Mouse (Mus musculus) myocyte (in vitro differentiated cells): ENCODE results near the gene Clcn3. TPM values are rescaled to one million over a fixed set of nuclear protein-coding genes. Genes with fewer than 3 reads are reported as not detected.
"Not testable (repeated sequence)": the region's sequence is repeated elsewhere in the genome, so short reads cannot be mapped to it uniquely, and the experiment has no call there.

ENCODE experiments used
- H3K27me3 ChIP-seq: one replicate; pipeline ENCODE4 v1.6.1; 2011; ENCODE audit not compliant: control insufficient read depth, insufficient read depth, insufficient read length
- H3K36me3 ChIP-seq: one replicate; pipeline ENCODE4 v1.6.1; 2011; ENCODE audit not compliant: control insufficient read depth, insufficient read depth
- H3K4me2 ChIP-seq: one replicate; pipeline ENCODE4 v1.6.1; 2011; ENCODE audit warnings: low read depth, control low read depth
- H3K4me3 ChIP-seq: one replicate; pipeline ENCODE4 v1.5.1; 2011; ENCODE audit warnings: mild to moderate bottlenecking, control low read depth, moderate library complexity
- H3K79me2 ChIP-seq: one replicate; pipeline ENCODE4 v1.6.1; 2011; ENCODE audit not compliant: control insufficient read depth, insufficient read depth
- H3ac ChIP-seq: one replicate; pipeline ENCODE4 v1.6.1; 2011; ENCODE audit not compliant: control insufficient read depth, insufficient read length
- CEBPB ChIP-seq: IDR thresholded peaks from 2 replicates; pipeline ENCODE4 v1.6.1; 2011; ENCODE audit warnings: mild to moderate bottlenecking, moderate library complexity; ENCODE audit not compliant: poor library complexity, insufficient read depth, severe bottlenecking
- E2F4 ChIP-seq: IDR thresholded peaks from one replicate; pipeline ENCODE4 v1.6.1; 2011; ENCODE audit warnings: mild to moderate bottlenecking, control low read depth, moderate library complexity; ENCODE audit not compliant: insufficient read depth
- MAX ChIP-seq: IDR thresholded peaks from one replicate; pipeline ENCODE4 v1.6.1; 2011; ENCODE audit warnings: low read depth, mild to moderate bottlenecking, control low read depth
- MYOD1 ChIP-seq, 3 experiments: IDR thresholded peaks; one replicate each; pipeline ENCODE4 v1.6.1; 2011; ENCODE audit warnings: control low read depth in 2 of 3, low read depth in 2 of 3, mild to moderate bottlenecking in 2 of 3, moderate library complexity in 1 of 3; ENCODE audit not compliant: insufficient read length in 2 of 3, control insufficient read depth in 1 of 3
- MYOG ChIP-seq, 3 experiments: IDR thresholded peaks; one replicate each; pipeline ENCODE4 v1.6.1; 2011; ENCODE audit warnings: control low read depth in 2 of 3, low read depth in 2 of 3, mild to moderate bottlenecking in 2 of 3; ENCODE audit not compliant: insufficient read length in 2 of 3, control insufficient read depth in 1 of 3, insufficient read depth in 1 of 3
- POLR2A ChIP-seq: IDR thresholded peaks from one replicate; pipeline ENCODE4 v1.6.1; 2011; ENCODE audit warnings: low read depth, mild to moderate bottlenecking, control low read depth, moderate library complexity; ENCODE audit not compliant: insufficient read length
- POLR2AphosphoS2 ChIP-seq: IDR thresholded peaks from one replicate; pipeline ENCODE4 v1.6.1; 2011; ENCODE audit warnings: low read depth, control low read depth; ENCODE audit not compliant: insufficient read length
- REST ChIP-seq: IDR thresholded peaks from one replicate; pipeline ENCODE4 v1.6.1; 2011; ENCODE audit warnings: mild to moderate bottlenecking, control low read depth, moderate library complexity; ENCODE audit not compliant: insufficient read depth, insufficient read length
- SRF ChIP-seq: IDR thresholded peaks from one replicate; pipeline ENCODE4 v1.6.1; 2011; ENCODE audit warnings: low read depth; ENCODE audit not compliant: control insufficient read depth, insufficient read length
- TCF12 ChIP-seq: IDR thresholded peaks from one replicate; pipeline ENCODE4 v1.6.1; 2011; ENCODE audit warnings: mild to moderate bottlenecking, control low read depth; ENCODE audit not compliant: poor library complexity, insufficient read depth, severe bottlenecking
- TCF3 ChIP-seq: IDR thresholded peaks from one replicate; pipeline ENCODE4 v1.6.1; 2011; ENCODE audit warnings: low read depth, control low read depth; ENCODE audit not compliant: insufficient read length
- USF1 ChIP-seq: IDR thresholded peaks from one replicate; pipeline ENCODE4 v1.6.1; 2011; ENCODE audit warnings: low read depth, mild to moderate bottlenecking, control low read depth, moderate library complexity
- polyA plus RNA-seq: library from polyadenylated mRNA; unstranded; fragments of >200 nt; fragmentation: generic; extraction: Trizol; gene quantifications from one replicate; pipeline ENCODE4 v1.2.1, GENCODE M21; 2012; ENCODE audit warnings: missing spikeins

Gene Clcn3
- polyA plus RNA-seq, 1 experiment = 6.8 TPM

GRCm38 (mm10) chr8:60992561-60992909 lies 9.4 kb upstream of the Clcn3 start:
- peak overlapping the region; percentile 96 for H3K4me3 ChIP-seq
- peaks cover 4% of the 10 kb centered on the region for H3K79me2 ChIP-seq
- no peaks in the 10 kb centered on the region for H3K36me3 ChIP-seq
- no peaks in the 10 kb centered on the region for H3K27me3 ChIP-seq
- TF ChIP-seq POLR2AphosphoS2 (no peak), SRF (no peak), TCF3 (no peak), MAX (no peak), MYOG (IDR thresholded peaks at IDR 0.05; ENCODE audit: control insufficient read depth in 1 of 3, insufficient read depth in 1 of 3, insufficient read length in 2 of 3, low read depth in 2 of 3) (no peak), USF1 (no peak), TCF12 (no peak), MYOD1 (IDR thresholded peaks at IDR 0.05; ENCODE audit: control insufficient read depth in 1 of 3, insufficient read length in 2 of 3, low read depth in 2 of 3) (no peak), POLR2A (no peak), REST (no peak), E2F4 (no peak), CEBPB (no peak)
- peak overlapping the region; percentile 74 for H3K4me2 ChIP-seq
- H3ac ChIP-seq = peak overlapping the region; percentile 38

GRCm38 (mm10) chr8:60984260-60985010 lies 1.3 kb upstream of the Clcn3 start:
- not testable (repeated sequence) for H3ac ChIP-seq, H3K27me3 ChIP-seq, H3K36me3 ChIP-seq
- Histone ChIP-seq H3K4me3 (peak overlapping the region; percentile 78), H3K4me2 (peak overlapping the region; percentile 100), H3K79me2 (peaks cover 31% of the 10 kb centered on the region)

- no peaks in the 10 kb centered on the region for H3K36me3 ChIP-seq
- peaks cover 37% of the 10 kb centered on the region for H3K79me2 ChIP-seq
- TF ChIP-seq POLR2A (no peak), TCF12 (no peak), MYOD1 (IDR thresholded peaks at IDR 0.05; ENCODE audit: control insufficient read depth in 1 of 3, insufficient read length in 2 of 3, low read depth in 2 of 3) (no peak), TCF3 (no peak), CEBPB (no peak), E2F4 (no peak), SRF (no peak), MYOG (IDR thresholded peaks at IDR 0.05; ENCODE audit: control insufficient read depth in 1 of 3, insufficient read depth in 1 of 3, insufficient read length in 2 of 3, low read depth in 2 of 3) (no peak), POLR2AphosphoS2 (no peak), REST (no peak), USF1 (no peak), MAX (no peak)
- peak overlapping the region; percentile 78 for H3K4me3 ChIP-seq
- H3ac ChIP-seq = peak overlapping the region; percentile 70
- H3K27me3 ChIP-seq = no peaks in the 10 kb centered on the region
- H3K4me2 ChIP-seq = peak overlapping the region; percentile 100
Observed at GRCm38 (mm10) chr8:60983688-60984079, 584 bp upstream of the Clcn3 start.

GRCm38 (mm10) chr8:60981388-60981787 lies 1.7 kb downstream of the Clcn3 start:
- H3K36me3 ChIP-seq = no peaks in the 10 kb centered on the region
- peak overlapping the region; percentile 78 for H3K4me3 ChIP-seq
- TF ChIP-seq POLR2AphosphoS2 = no peak
- no peak for TF ChIP-seq TCF12
- TF ChIP-seq SRF = no peak
- no peak for TF ChIP-seq CEBPB
- no peak for TF ChIP-seq TCF3
- no peak for TF ChIP-seq POLR2A
- no peak for TF ChIP-seq MYOD1 (IDR thresholded peaks at IDR 0.05; ENCODE audit: control insufficient read depth in 1 of 3, insufficient read length in 2 of 3, low read depth in 2 of 3)
- no peak for TF ChIP-seq REST
- H3K79me2 ChIP-seq = peaks cover 53% of the 10 kb centered on the region
- H3ac ChIP-seq = no peak overlapping the region
- no peaks in the 10 kb centered on the region for H3K27me3 ChIP-seq
- H3K4me2 ChIP-seq = peak overlapping the region; percentile 91

- Histone ChIP-seq H3K4me3 (no peak overlapping the region), H3K27me3 (no peaks in the 10 kb centered on the region), H3K4me2 (no peak overlapping the region), H3K79me2 (peaks cover 61% of the 10 kb centered on the region), H3K36me3 (no peaks in the 10 kb centered on the region), H3ac (no peak overlapping the region)
- no peak for TF ChIP-seq POLR2A
- no peak for TF ChIP-seq MAX
- no peak for TF ChIP-seq MYOG (IDR thresholded peaks at IDR 0.05; ENCODE audit: control insufficient read depth in 1 of 3, insufficient read depth in 1 of 3, insufficient read length in 2 of 3, low read depth in 2 of 3)
- TF ChIP-seq TCF12 = no peak
- no peak for TF ChIP-seq SRF
- no peak for TF ChIP-seq USF1
- no peak for TF ChIP-seq MYOD1 (IDR thresholded peaks at IDR 0.05; ENCODE audit: control insufficient read depth in 1 of 3, insufficient read length in 2 of 3, low read depth in 2 of 3)
- no peak for TF ChIP-seq E2F4
- no peak for TF ChIP-seq CEBPB
Observed at GRCm38 (mm10) chr8:60978496-60978895, 4.6 kb downstream of the Clcn3 start.
